Mouse (Mus musculus): Measurements from ENCODE around the gene Camta2. TPM values are rescaled to one million over a fixed set of nuclear protein-coding genes. Genes with fewer than 3 reads are reported as not detected.

Gene Camta2
- polyA plus RNA-seq, 1 experiment from 2014 or later = 16.9 TPM

DNA sequence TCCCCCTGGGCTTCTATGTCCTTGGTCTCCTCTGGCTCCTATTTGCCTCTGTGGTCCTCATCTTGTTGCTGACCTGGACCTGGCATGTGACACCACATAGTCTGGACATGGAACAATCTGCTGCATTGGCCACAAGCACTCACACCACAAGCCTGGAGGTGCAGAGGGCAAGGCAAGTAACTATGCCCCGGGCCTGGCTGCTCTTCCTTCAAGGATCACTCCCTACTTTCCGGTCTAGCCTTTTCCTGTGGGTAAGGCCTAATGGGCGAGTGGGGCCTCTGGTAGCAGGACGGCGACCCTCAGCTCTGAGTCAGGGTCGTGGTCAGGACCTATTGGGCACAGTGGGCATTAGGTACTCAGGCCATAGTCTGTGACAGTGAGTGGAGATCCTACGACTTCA is 46.7 kb downstream of the Camta2 start:
- H3K4me2 ChIP-seq = no peak overlapping the region
- no peaks in the 10 kb centered on the region for H3K9me3 ChIP-seq
- no peak overlapping the region for H3K4me3 ChIP-seq
- H3K36me3 ChIP-seq = peaks cover 34% of the 10 kb centered on the region
- H3K27me3 ChIP-seq = no peaks in the 10 kb centered on the region
- ATAC-seq (ENCODE audit: low read depth) = no peak
- no peak overlapping the region for H3K27ac ChIP-seq (replicated peaks)
- H3K9ac ChIP-seq = no peak overlapping the region
- peaks cover 13% of the 10 kb centered on the region for H3K4me1 ChIP-seq (replicated peaks)
- 85% methylated on average over 7 of the region's 7 CpGs for WGBS

DNA sequence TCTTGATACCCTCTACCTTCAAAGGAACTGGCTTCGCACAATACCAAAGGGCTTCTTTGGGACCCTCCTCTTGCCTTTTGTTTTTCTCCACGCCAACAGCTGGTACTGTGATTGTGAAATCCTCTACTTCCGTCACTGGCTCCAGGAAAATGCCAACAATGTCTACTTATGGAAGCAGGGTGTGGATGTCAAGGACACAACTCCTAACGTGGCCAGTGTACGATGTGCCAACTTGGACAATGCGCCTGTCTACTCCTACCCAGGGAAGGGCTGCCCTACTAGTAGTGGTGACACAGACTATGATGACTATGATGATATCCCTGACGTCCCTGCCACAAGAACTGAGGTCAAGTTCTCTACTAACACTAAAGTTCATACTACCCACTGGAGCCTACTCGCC is 47.9 kb downstream of the Camta2 start:
- no peaks in the 10 kb centered on the region for H3K27me3 ChIP-seq
- no peak for ATAC-seq (ENCODE audit: low read depth)
- H3K9me3 ChIP-seq = no peaks in the 10 kb centered on the region
- 89% methylated on average over 8 of the region's 8 CpGs for WGBS
- H3K4me1 ChIP-seq (replicated peaks) = peaks cover under 1% of the 10 kb centered on the region; the same call in 1 of the 2 replicates
- no peak overlapping the region for H3K4me3 ChIP-seq
- H3K36me3 ChIP-seq = peaks cover 26% of the 10 kb centered on the region
- no peak overlapping the region for H3K9ac ChIP-seq
- H3K4me2 ChIP-seq = no peak overlapping the region
- no peak overlapping the region for H3K27ac ChIP-seq (replicated peaks)

DNA sequence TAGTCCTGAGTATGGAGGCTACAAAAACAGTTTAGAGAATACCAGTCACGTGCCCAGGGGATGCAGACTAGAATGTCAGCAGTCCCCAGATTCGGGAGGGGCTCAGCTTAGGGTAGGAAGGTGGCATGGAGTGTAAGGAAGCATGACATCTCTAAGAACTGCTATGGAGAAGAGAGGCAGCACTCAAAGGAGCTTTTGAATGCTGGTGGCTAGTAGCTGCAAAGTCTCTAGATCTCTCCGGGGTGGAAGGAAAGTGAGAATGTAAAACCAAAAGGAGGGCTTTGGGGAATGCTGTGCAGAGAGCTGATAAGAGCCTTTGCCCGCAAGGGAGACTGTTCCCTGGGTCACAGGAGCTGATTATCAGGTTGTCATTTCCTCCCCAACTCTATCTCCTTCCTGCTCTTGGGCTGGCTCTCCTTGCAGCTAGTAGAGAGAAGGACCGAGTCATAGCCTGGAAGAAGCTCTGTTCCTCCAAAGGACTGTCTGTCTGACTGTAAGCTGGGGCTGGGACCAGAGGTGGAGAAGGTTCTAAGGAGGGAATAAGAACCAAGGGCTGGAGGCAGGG is 49.1 kb downstream of the Camta2 start, which contains the start of gene Gp1ba:
Gene Gp1ba, plus strand, starts transcription at position 409 of the 565 bp plus-strand sequence.
- H3K27ac ChIP-seq (replicated peaks) = no peak within 1 kb of the TSS
- H3K36me3 ChIP-seq = peaks cover 14% of the 10 kb centered on the region
- no peak within 1 kb of the TSS for H3K4me2 ChIP-seq
- no peaks in the 10 kb centered on the region for H3K27me3 ChIP-seq
- H3K9ac ChIP-seq = no peak within 1 kb of the TSS
- H3K9me3 ChIP-seq = no peaks in the 10 kb centered on the region
- H3K4me3 ChIP-seq = no peak within 1 kb of the TSS
- WGBS = 59% methylated on average over 5 of the region's 5 CpGs
- H3K4me1 ChIP-seq (replicated peaks) = no peaks in the 10 kb centered on the region
- ATAC-seq (ENCODE audit: low read depth) = no peak

DNA sequence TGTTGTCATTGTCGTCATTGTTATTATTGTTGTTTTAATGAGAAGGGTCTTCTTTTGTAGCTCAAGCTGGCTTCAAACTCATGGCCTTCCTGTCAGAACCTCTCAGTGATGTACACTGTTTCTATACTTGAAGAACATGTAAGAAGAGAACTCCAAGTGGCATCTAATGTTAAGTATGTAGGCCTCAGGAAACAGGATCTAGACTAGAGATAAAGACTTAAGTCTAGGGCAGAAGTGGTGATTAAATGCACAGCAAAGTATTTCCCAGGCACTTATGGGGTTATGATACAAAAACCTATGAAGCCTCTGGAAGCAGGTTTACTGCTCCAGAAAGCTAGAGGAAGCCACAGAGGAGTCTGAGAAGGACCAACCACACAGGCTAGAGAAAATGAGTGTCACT is 49.6 kb downstream of the Camta2 start:
- Histone ChIP-seq H3K9me3 (no peaks in the 10 kb centered on the region), H3K27ac (replicated peaks) (no peak overlapping the region), H3K4me1 (replicated peaks) (no peaks in the 10 kb centered on the region), H3K36me3 (peaks cover 9% of the 10 kb centered on the region; the same call in 1 of the 2 replicates), H3K4me2 (no peak overlapping the region), H3K9ac (no peak overlapping the region), H3K4me3 (no peak overlapping the region), H3K27me3 (no peaks in the 10 kb centered on the region)
- no peak for ATAC-seq (ENCODE audit: low read depth)
- 91% methylated on average over 1 of the region's 1 CpGs for WGBS

DNA sequence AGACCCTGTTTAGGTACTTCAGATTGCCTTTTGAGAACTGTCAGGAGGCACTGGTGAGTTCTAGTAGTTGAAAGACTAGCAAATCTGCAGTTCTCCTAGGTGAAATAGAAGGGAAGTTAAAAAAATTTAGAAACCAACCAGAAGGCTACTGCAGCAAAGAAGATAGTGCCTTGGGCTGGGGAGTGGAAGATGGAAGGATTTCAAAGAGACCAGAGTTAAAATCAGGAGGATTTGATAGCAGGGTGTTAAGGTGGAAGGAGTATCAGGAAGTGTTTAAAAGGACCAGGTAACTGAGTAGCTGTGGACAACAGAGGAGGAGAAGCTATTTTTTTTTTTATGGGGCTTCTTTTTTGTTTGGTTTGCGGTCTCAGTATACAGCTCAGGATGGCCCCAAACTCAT is 50.1 kb downstream of the Camta2 start:
- Histone ChIP-seq H3K4me1 (replicated peaks) (no peaks in the 10 kb centered on the region), H3K36me3 (peaks cover 4% of the 10 kb centered on the region; the same call in 1 of the 2 replicates), H3K4me2 (no peak overlapping the region), H3K9me3 (no peaks in the 10 kb centered on the region), H3K9ac (no peak overlapping the region), H3K27ac (replicated peaks) (no peak overlapping the region), H3K27me3 (no peaks in the 10 kb centered on the region), H3K4me3 (no peak overlapping the region)
- ATAC-seq (ENCODE audit: low read depth) = no peak
- 95% methylated on average over 1 of the region's 1 CpGs for WGBS

DNA sequence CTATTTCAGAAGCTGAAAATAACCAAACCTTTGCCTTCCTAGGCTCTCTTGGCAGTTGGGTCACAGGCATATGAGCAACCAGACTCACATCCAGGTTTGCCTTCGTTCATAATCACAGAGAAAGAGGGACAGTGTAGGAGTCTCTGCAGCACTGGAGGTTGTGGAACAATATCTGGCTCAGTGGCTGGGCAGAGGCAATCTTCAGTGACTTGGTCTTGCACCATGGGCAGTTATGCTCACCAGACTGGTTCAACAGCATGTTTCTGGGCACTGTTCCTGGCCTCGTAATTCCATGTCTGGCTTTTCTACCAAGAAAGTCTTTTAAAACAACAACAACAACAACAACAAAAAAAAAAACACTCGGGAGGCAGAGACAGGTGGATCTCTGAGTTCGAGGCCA is 52.3 kb downstream of the Camta2 start:
- H3K9ac ChIP-seq = no peak overlapping the region
- no peak overlapping the region for H3K4me3 ChIP-seq
- H3K36me3 ChIP-seq = no peaks in the 10 kb centered on the region
- H3K4me2 ChIP-seq = no peak overlapping the region
- ATAC-seq (ENCODE audit: low read depth) = no peak
- WGBS = 81% methylated on average over 4 of the region's 4 CpGs
- no peaks in the 10 kb centered on the region for H3K9me3 ChIP-seq
- no peaks in the 10 kb centered on the region for H3K4me1 ChIP-seq (replicated peaks)
- H3K27me3 ChIP-seq = no peaks in the 10 kb centered on the region
- no peak overlapping the region for H3K27ac ChIP-seq (replicated peaks)

DNA sequence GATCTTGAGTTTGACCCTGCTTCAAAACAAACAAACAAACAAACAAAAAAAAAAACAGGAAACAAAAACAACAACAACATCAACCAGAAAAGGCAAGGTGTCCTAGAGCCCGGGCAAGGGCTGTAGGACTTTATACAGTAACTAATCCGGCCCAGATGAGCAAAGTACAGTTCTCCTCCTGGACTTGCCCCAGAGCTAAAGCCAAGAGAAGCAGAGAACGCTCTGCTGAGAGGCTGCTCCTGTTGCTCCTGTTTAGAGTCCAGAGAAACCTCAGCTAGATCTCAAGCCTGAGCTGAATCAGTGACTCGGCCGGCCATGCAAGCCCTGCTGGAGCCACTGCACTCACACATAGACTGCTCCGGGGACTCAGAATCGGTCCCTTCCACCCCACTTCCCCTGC is 57.8 kb downstream of the Camta2 start:
- WGBS = 71% methylated on average over 7 of the region's 7 CpGs
- H3K9ac ChIP-seq = no peak overlapping the region
- no peak overlapping the region for H3K4me3 ChIP-seq
- no peaks in the 10 kb centered on the region for H3K27me3 ChIP-seq
- ATAC-seq (ENCODE audit: low read depth) = no peak
- H3K4me1 ChIP-seq (replicated peaks) = no peaks in the 10 kb centered on the region
- no peaks in the 10 kb centered on the region for H3K36me3 ChIP-seq
- H3K27ac ChIP-seq (replicated peaks) = no peak overlapping the region
- H3K9me3 ChIP-seq = no peaks in the 10 kb centered on the region
- no peak overlapping the region for H3K4me2 ChIP-seq

DNA sequence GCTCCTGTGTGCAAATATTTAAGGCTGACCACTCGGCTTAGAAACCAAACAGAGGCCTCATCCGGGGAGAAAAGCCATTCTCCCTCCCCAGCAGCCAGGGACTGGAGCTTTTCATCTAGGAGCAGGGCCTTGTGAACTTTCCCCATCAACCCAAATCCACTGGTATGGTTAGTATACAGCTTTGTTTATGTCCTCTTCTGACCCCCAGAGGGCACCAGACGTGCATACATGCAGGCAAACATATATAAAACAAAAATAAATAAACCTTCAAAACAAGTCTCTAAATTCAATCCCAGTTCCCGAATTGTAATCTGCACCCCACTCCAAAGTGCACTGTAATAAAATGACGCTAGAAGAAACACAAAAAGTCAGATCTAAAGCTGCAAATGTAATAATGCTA is 58.3 kb downstream of the Camta2 start:
- WGBS = 59% methylated on average over 5 of the region's 5 CpGs
- Histone ChIP-seq H3K9ac (no peak overlapping the region), H3K27me3 (no peaks in the 10 kb centered on the region), H3K27ac (replicated peaks) (no peak overlapping the region), H3K4me3 (no peak overlapping the region), H3K4me2 (no peak overlapping the region), H3K4me1 (replicated peaks) (no peaks in the 10 kb centered on the region), H3K36me3 (no peaks in the 10 kb centered on the region), H3K9me3 (no peaks in the 10 kb centered on the region)
- no peak for ATAC-seq (ENCODE audit: low read depth)

DNA sequence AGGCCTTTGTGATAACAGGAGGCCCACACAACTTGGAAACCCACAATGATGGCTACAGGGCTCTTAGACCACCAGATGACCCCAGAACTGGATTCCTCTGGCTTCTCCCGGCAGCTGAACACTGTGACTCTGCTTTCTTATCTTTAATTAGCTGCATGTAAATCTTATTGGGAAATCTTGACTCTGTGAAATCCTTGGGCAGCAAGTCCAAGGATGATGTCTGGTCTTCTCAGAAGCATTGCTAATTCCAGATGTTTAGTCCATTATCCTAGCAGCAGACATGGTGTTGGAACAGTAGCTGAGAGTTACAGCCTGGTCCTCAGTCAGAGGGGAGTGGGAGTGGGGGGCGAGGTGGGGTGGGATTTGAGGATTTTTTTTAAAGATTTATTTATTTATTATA is 59.5 kb downstream of the Camta2 start:
- H3K9me3 ChIP-seq = no peaks in the 10 kb centered on the region
- WGBS = 82% methylated on average over 2 of the region's 2 CpGs
- no peaks in the 10 kb centered on the region for H3K36me3 ChIP-seq
- H3K27me3 ChIP-seq = no peaks in the 10 kb centered on the region
- H3K27ac ChIP-seq (replicated peaks) = no peak overlapping the region
- ATAC-seq (ENCODE audit: low read depth) = no peak
- H3K4me1 ChIP-seq (replicated peaks) = no peaks in the 10 kb centered on the region
- H3K4me2 ChIP-seq = no peak overlapping the region
- no peak overlapping the region for H3K9ac ChIP-seq
- no peak overlapping the region for H3K4me3 ChIP-seq

DNA sequence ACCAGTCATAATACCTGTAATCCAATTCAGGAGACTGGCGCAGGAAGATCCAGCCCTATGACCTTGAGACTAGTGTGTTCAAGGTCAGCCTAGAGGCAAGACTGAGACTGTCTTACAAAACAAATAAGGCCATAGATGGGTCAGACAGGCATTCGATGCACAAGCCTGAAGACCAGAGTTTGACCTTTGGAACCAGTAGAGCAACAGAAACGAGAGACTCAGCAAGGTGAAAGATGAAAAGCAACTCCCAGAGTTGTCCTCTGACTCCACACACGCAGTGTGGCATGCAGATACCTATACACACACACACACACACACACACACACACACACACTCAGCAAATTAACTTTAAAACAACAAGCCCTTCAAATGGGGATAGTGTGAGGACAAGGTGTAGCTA is 61.0 kb downstream of the Camta2 start:
- Histone ChIP-seq H3K27ac (replicated peaks) (no peak overlapping the region), H3K27me3 (no peaks in the 10 kb centered on the region), H3K4me1 (replicated peaks) (no peaks in the 10 kb centered on the region), H3K36me3 (no peaks in the 10 kb centered on the region), H3K9me3 (no peaks in the 10 kb centered on the region), H3K9ac (no peak overlapping the region), H3K4me3 (no peak overlapping the region), H3K4me2 (no peak overlapping the region)
- 73% methylated on average over 4 of the region's 4 CpGs for WGBS
- no peak for ATAC-seq (ENCODE audit: low read depth)

DNA sequence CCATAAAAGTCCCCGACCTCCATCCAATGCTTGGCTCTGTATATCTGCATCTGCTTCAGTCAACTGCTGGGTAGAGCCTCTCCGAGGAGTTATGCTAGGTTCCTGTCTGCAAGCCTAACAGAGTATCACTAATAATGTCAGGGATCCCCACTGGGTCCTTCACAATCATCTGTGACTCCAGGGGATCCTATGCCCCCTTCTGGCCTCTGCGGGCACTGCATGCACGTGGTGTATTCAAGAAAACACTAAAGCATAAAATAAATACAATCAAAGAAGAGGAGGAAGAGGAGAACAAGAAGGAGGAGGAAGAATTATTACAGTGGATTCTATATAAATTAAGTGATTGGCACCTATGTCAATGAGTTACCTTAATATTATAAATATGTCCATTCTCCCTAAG is 62.4 kb downstream of the Camta2 start:
- ATAC-seq (ENCODE audit: low read depth) = no peak
- WGBS = 47% methylated on average over 4 of the region's 4 CpGs
- no peaks in the 10 kb centered on the region for H3K9me3 ChIP-seq
- H3K27ac ChIP-seq (replicated peaks) = no peak overlapping the region
- H3K27me3 ChIP-seq = no peaks in the 10 kb centered on the region
- H3K9ac ChIP-seq = no peak overlapping the region
- no peaks in the 10 kb centered on the region for H3K4me1 ChIP-seq (replicated peaks)
- H3K4me2 ChIP-seq = no peak overlapping the region
- H3K4me3 ChIP-seq = no peak overlapping the region
- no peaks in the 10 kb centered on the region for H3K36me3 ChIP-seq

DNA sequence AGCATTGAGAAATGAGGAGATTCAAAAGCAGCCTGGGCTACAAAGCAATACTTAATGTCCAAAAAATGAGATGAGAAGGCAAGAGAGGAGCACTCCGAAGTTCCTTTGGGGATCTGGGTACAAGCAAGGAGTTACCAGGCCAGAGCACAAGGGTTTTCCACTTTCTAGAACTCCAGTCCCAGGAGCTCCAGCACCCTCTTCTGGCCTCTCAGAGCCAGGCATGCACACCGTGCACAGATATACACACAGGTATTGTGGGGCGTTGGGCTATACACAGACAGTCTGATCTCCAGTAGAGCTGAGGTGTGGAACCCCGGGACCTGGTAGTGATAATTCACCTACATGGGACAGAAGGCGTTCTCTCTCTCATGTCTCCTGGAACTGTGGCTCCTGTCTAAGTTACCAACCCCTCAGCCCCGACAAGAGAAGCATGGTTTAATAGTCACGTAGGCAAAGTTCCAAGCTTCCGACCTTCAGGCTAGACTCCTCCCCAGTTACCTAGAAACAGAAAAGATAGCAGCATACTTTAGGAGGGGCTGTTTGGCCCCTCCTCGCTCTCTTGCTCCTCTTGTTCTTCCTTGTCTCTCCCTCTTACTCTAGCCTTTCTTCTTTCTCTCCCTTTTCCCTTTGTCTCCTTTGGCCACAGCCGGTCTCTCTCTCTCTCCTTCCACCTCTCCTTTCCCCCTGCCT is 64.7 kb downstream of the Camta2 start:
- H3K4me1 ChIP-seq (replicated peaks) = no peaks in the 10 kb centered on the region
- ATAC-seq (ENCODE audit: low read depth) = no peak
- 82% methylated on average over 10 of the region's 10 CpGs for WGBS
- H3K27ac ChIP-seq (replicated peaks) = no peak overlapping the region
- H3K36me3 ChIP-seq = no peaks in the 10 kb centered on the region
- no peaks in the 10 kb centered on the region for H3K9me3 ChIP-seq
- H3K4me3 ChIP-seq = no peak overlapping the region
- H3K27me3 ChIP-seq = no peaks in the 10 kb centered on the region
- H3K4me2 ChIP-seq = no peak overlapping the region
- H3K9ac ChIP-seq = no peak overlapping the region

All from neural tube, embryonic 13.5 days (tissue).